Comparison of ENCODE assay signal across 9 mouse cellular contexts in the genomic region with DNA sequence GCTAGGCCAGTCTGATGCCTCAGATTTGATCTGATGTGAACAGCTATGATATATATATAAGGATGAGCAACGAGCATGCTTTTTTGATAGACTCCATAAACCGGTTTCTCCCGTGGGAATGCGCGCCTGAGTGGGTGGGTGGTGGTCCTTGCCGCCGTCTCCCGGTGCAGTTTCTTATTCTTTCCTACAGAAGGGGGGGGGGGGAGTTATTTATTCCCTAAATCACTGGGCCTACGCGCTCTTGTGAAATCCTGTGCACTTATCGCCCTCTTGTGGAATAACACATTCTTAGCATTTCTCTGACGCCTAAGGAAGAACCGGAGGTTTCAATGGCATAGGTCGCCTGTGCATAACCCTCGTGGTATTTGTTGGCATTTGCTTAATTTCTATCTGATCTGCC. TPM values are rescaled to one million over a fixed set of nuclear protein-coding genes. Genes with fewer than 3 reads are reported as not detected.
DNase-seq lines count a peak whose midpoint lies in the region; ATAC-seq and TF ChIP-seq lines count a peak whose summit lies in the region.
"Had no signal": no experiment of that assay in that cellular context is flagged by ENCODE, and none has a peak within 500 bp of the region (broad histone marks: within the 10 kb centered on the region; RNA-seq: fewer than 3 reads in every experiment).

No protein-coding gene starts in this region.

- H3K27me3 ChIP-seq in hindbrain, embryonic 10.5 days (ENCODE audit: insufficient read depth, poor library complexity, severe bottlenecking) = peaks cover 73% of the 10 kb centered on the region
- peaks cover 71% of the 10 kb centered on the region for H3K27me3 ChIP-seq in hindbrain, embryonic 13.5 days
- H3K27me3 ChIP-seq in MEL (ENCODE audit: control insufficient read depth in 1 of 2, insufficient read depth in 2 of 2, low read length in 2 of 2) = no peaks in the 10 kb centered on the region
- H3K27me3 ChIP-seq in limb, embryonic 12.5 days = peaks cover 60% of the 10 kb centered on the region
- H3K27me3 ChIP-seq in small intestine, adult 2 months (ENCODE audit: control insufficient read depth, insufficient read depth, low read length) = peaks cover 51% of the 10 kb centered on the region

- peak; percentile 10; the same call in 1 of the 2 replicates for TF ChIP-seq RAD21 in MEL (IDR thresholded peaks at IDR 0.05; ENCODE audit: low read depth, low read length)

- ATAC-seq in hindbrain, embryonic 13.5 days (ENCODE audit: low FRiP score) = no peak
- ATAC-seq in limb, embryonic 12.5 days (ENCODE audit: insufficient number of reproducible peaks, insufficient read depth, low FRiP score, low TSS enrichment, low read depth) = no peak

- H3K27ac ChIP-seq in hindbrain, embryonic 10.5 days = no peak overlapping the region
- no peak overlapping the region for H3K27ac ChIP-seq in hindbrain, embryonic 13.5 days
- H3K27ac ChIP-seq in MEL (ENCODE audit: control insufficient read depth, low read depth, low read length) = no peak overlapping the region
- H3K27ac ChIP-seq in limb, embryonic 12.5 days = no peak overlapping the region
- H3K27ac ChIP-seq in small intestine, adult 2 months (ENCODE audit: insufficient read depth, low read depth, low read length) = no peak overlapping the region

- no peak overlapping the region for H3K4me2 ChIP-seq in hindbrain, embryonic 13.5 days
- 0 out of 2 replicates have a peak overlapping the region, but pooled peaks have one; percentile 19 for H3K4me2 ChIP-seq in limb, embryonic 12.5 days

- TF ChIP-seq CTCF in MEL (IDR thresholded peaks at IDR 0.05 in 2 of 3, conservative IDR thresholded peaks at IDR 0.05 in 1 of 3; ENCODE audit: control insufficient read depth in 1 of 3, insufficient read depth in 1 of 3, low read depth in 2 of 3, low read length in 3 of 3, poor library complexity in 1 of 3, severe bottlenecking in 1 of 3) = peak in 1 of 3 experiments; percentile 10; a peak in 1 of 6 replicates
- peak; percentile 36; the same call in 1 of the 2 replicates for TF ChIP-seq CTCF in small intestine, adult 2 months (IDR thresholded peaks at IDR 0.05; ENCODE audit: extremely low read depth, insufficient read length, insufficient replicate concordance, low read depth, low read length)

- whole genome bisulfite sequencing in hindbrain, embryonic 10.5 days = 3% methylated on average over 15 of the region's 15 CpGs
- WGBS in hindbrain, embryonic 13.5 days = 2% methylated on average over 15 of the region's 15 CpGs
- WGBS in limb, embryonic 12.5 days = 4% methylated on average over 15 of the region's 15 CpGs
- WGBS in small intestine, adult 2 months = 2% methylated on average over 15 of the region's 15 CpGs

- DNase-seq in hindbrain, embryonic 10.5 days (ENCODE audit: low spot score) = peak; percentile 46
- peak; percentile 9 for DNase-seq in MEL (ENCODE audit: low read depth, low spot score)
- DNase-seq in embryo, embryonic 11 days = peak; percentile 82
- no peak for DNase-seq in heart, adult 8-10 months (ENCODE audit: low spot score)
- no peak for DNase-seq in adrenal gland, adult 18-20 months (ENCODE audit: low spot score in 2 of 2)

- H3K9me3 ChIP-seq in hindbrain, embryonic 10.5 days = no peaks in the 10 kb centered on the region
- no peaks in the 10 kb centered on the region for H3K9me3 ChIP-seq in hindbrain, embryonic 13.5 days
- H3K9me3 ChIP-seq in MEL (replicated peaks; ENCODE audit: insufficient read depth, low read length) = no peaks in the 10 kb centered on the region
- no peaks in the 10 kb centered on the region for H3K9me3 ChIP-seq in limb, embryonic 12.5 days

- no peak for TF ChIP-seq POLR2A in MEL (IDR thresholded peaks at IDR 0.05; ENCODE audit: control insufficient read depth in 1 of 2, insufficient read depth in 1 of 2, low read depth in 1 of 2, low read length in 2 of 2, poor library complexity in 1 of 2)
- TF ChIP-seq POLR2A in small intestine, adult 2 months (IDR thresholded peaks at IDR 0.05; ENCODE audit: low read depth, low read length) = no peak

- no peaks in the 10 kb centered on the region for H3K36me3 ChIP-seq in hindbrain, embryonic 10.5 days
- H3K36me3 ChIP-seq in hindbrain, embryonic 13.5 days = no peaks in the 10 kb centered on the region
- H3K36me3 ChIP-seq in MEL (ENCODE audit: control insufficient read depth in 1 of 2, insufficient read depth in 2 of 2, low read length in 2 of 2) = no peaks in the 10 kb centered on the region
- no peaks in the 10 kb centered on the region for H3K36me3 ChIP-seq in limb, embryonic 12.5 days
- H3K36me3 ChIP-seq in small intestine, adult 2 months (ENCODE audit: control insufficient read depth, insufficient read depth, low read length) = no peaks in the 10 kb centered on the region

- H3K4me3 ChIP-seq in hindbrain, embryonic 10.5 days = peak overlapping the region; percentile 30
- no peak overlapping the region for H3K4me3 ChIP-seq in hindbrain, embryonic 13.5 days
- no peak overlapping the region for H3K4me3 ChIP-seq in MEL (ENCODE audit: control insufficient read depth in 1 of 2, insufficient read depth in 1 of 2, low read depth in 2 of 2, low read length in 2 of 2)
- no peak overlapping the region for H3K4me3 ChIP-seq in limb, embryonic 12.5 days (replicated peaks)
- no peak overlapping the region for H3K4me3 ChIP-seq in small intestine, adult 2 months (ENCODE audit: low read depth, low read length)

- H3K9ac ChIP-seq in hindbrain, embryonic 13.5 days = no peak overlapping the region
- H3K9ac ChIP-seq in MEL (ENCODE audit: control insufficient read depth, low read depth, low read length, poor library complexity, severe bottlenecking) = no peak overlapping the region
- H3K9ac ChIP-seq in limb, embryonic 12.5 days (replicated peaks) = no peak overlapping the region

- H3K4me1 ChIP-seq in hindbrain, embryonic 10.5 days (replicated peaks) = peaks cover 23% of the 10 kb centered on the region
- peaks cover 4% of the 10 kb centered on the region for H3K4me1 ChIP-seq in hindbrain, embryonic 13.5 days (replicated peaks)
- no peaks in the 10 kb centered on the region for H3K4me1 ChIP-seq in MEL (ENCODE audit: control insufficient read depth in 1 of 2, insufficient read depth in 2 of 2, low read length in 2 of 2)
- H3K4me1 ChIP-seq in limb, embryonic 12.5 days (replicated peaks) = peaks cover 9% of the 10 kb centered on the region
- H3K4me1 ChIP-seq in small intestine, adult 2 months (ENCODE audit: control insufficient read depth, insufficient read depth, insufficient read length, low read length) = peaks cover 8% of the 10 kb centered on the region; the same call in 1 of the 2 replicates

- H3K79me2 ChIP-seq in MEL (ENCODE audit: control insufficient read depth, insufficient read depth, low read length, poor library complexity) = no peaks in the 10 kb centered on the region

- no peak for TF ChIP-seq EP300 in MEL (IDR thresholded peaks at IDR 0.05; ENCODE audit: low read depth in 1 of 2, low read length in 2 of 2)

TF ChIP-seq in MEL, 35 proteins besides CTCF, POLR2A, EP300 and RAD21:
- TF ChIP-seq RCOR1 (IDR thresholded peaks at IDR 0.05; ENCODE audit: low read depth, low read length) (no peak), SIN3A (IDR thresholded peaks at IDR 0.05; ENCODE audit: low read length) (no peak), JUND (IDR thresholded peaks at IDR 0.05; ENCODE audit: low read depth, low read length) (no peak), POLR2AphosphoS5 (IDR thresholded peaks at IDR 0.05; ENCODE audit: borderline replicate concordance, low read depth, low read length) (no peak), ZC3H11A (IDR thresholded peaks at IDR 0.05; ENCODE audit: low read depth, low read length) (no peak), GATA1 (IDR thresholded peaks at IDR 0.05; ENCODE audit: low read depth, low read length) (no peak)

RNA-seq across cellular contexts. Expression of gene Nkx6-1, which starts 4.6 kb away (rescaled TPM):
- polyA plus RNA-seq in hindbrain, embryonic 10.5 days (2016; fragmentation: Nextera tagmentation; extraction: Ambion mirVana) = 8.1 and 9.8 TPM in 2 replicates
- 8.1 and 12.2 TPM in 2 replicates for polyA plus RNA-seq in hindbrain, embryonic 13.5 days (2015; fragmentation: Nextera tagmentation; extraction: Ambion mirVana)
- total RNA-seq in MEL (2012; rRNA removed) = not detected in 2 replicates
- not detected for polyA plus RNA-seq in MEL (2012; ENCODE audit: insufficient read depth in 1 of 2, insufficient read length in 2 of 2, low read depth in 1 of 2, low replicate concordance in 2 of 2, missing spikeins in 1 of 2)
- polyA plus RNA-seq in limb, embryonic 12.5 days (2016; fragmentation: Nextera tagmentation; extraction: Ambion mirVana) = 0.13 TPM in 1 of 2 replicates, not detected in the other
- polyA plus RNA-seq in small intestine, adult 2 months (2012; rRNA removed) = 0.18 TPM in 1 of 2 replicates, not detected in the other
- total RNA-seq in heart, adult 8-10 months (2022) = under 1 TPM in 2 of 4 experiments, not detected in 2; 0.11 TPM
- not detected for total RNA-seq in adrenal gland, adult 18-20 months (2021)
- total RNA-seq: neutrophil, adult 5-6 weeks had no signal

Comparison
In these comparisons a context has a peak if more than half of its experiments do, and no peak if none do; other contexts are left out.
1. DNase-seq: peak in hindbrain, embryonic 10.5 days (single experiment), MEL (single experiment) and embryo, embryonic 11 days (single experiment); none in heart, adult 8-10 months (single experiment) and adrenal gland, adult 18-20 months (0 of 2).